Mouse (Mus musculus) hindbrain, embryonic 10.5 days (tissue): Measurements from ENCODE around the gene Nipsnap1. TPM values are rescaled to one million over a fixed set of nuclear protein-coding genes. Genes with fewer than 3 reads are reported as not detected.

Experiments used
- polyA plus RNA-seq: library from polyadenylated mRNA; unstranded; fragments of >200 nt; fragmentation: Nextera tagmentation; extraction: Ambion mirVana; gene quantifications from 2 replicates; pipeline ENCODE4 v1.2.1, GENCODE M21; 2016

Gene Nipsnap1
- polyA plus RNA-seq, 1 experiment from 2014 or later: 89.0 TPM

Other genes with a start within 250 kb of the Nipsnap1 start
- 33.9 and 35.9 TPM in 2 replicates for gene Ascc2, start 236.2 kb upstream of the Nipsnap1 start, polyA plus RNA-seq
- gene Uqcr10, start 169.6 kb upstream of the Nipsnap1 start, polyA plus RNA-seq: 696 and 709 TPM in 2 replicates
- 84.0 and 104 TPM in 2 replicates for gene Zmat5, start 169.3 kb upstream of the Nipsnap1 start, polyA plus RNA-seq
- gene Cabp7, start 127.2 kb upstream of the Nipsnap1 start, polyA plus RNA-seq: 0.61 and 1.4 TPM in 2 replicates
- 58.6 and 61.1 TPM in 2 replicates for gene Nf2, start 24.4 kb upstream of the Nipsnap1 start, polyA plus RNA-seq
- 53.3 and 59.4 TPM in 2 replicates for gene Thoc5, start 21.4 kb downstream of the Nipsnap1 start, polyA plus RNA-seq
- 0.29 and 0.44 TPM in 2 replicates for gene Nefh, start 74.1 kb downstream of the Nipsnap1 start, polyA plus RNA-seq
- 62.6 and 70.3 TPM in 2 replicates for gene Ap1b1, start 112.9 kb downstream of the Nipsnap1 start, polyA plus RNA-seq
- 0.44 and 0.84 TPM in 2 replicates for gene Rasl10a, start 184.2 kb downstream of the Nipsnap1 start, polyA plus RNA-seq
- 25.5 and 34.9 TPM in 2 replicates for gene Gas2l1, start 191.4 kb downstream of the Nipsnap1 start, polyA plus RNA-seq
- gene Rhbdd3, start 225.0 kb downstream of the Nipsnap1 start, polyA plus RNA-seq: 29.1 and 29.3 TPM in 2 replicates
- gene Ewsr1, start 225.3 kb downstream of the Nipsnap1 start, polyA plus RNA-seq: 877 and 924 TPM in 2 replicates